Mouse (Mus musculus) olfactory bulb, adult 2 months (tissue): ENCODE data around the gene Fcho2.

Experiments used
- CTCF ChIP-seq: fragments of 200-500 bp; IDR thresholded peaks from 2 replicates; pipeline ENCODE4 v1.5.1; 2012; ENCODE audit warnings: low read depth, mild to moderate bottlenecking, low read length, moderate library complexity; ENCODE audit not compliant: insufficient read depth
- POLR2A ChIP-seq: fragments of 200-500 bp; IDR thresholded peaks from 2 replicates; pipeline ENCODE4 v1.6.1; 2012; ENCODE audit warnings: mild to moderate bottlenecking, low read depth, low read length, moderate library complexity; ENCODE audit not compliant: insufficient read depth

GRCm38 (mm10) chr13:98673922-98674321 is 141.3 kb downstream of the Fcho2 start:
- TF ChIP-seq POLR2A (no peak), CTCF (no peak)
